Mouse (Mus musculus) gastrocnemius, postnatal 36 days (tissue): ENCODE results near the gene Baz1b. TPM values are rescaled to one million over a fixed set of nuclear protein-coding genes. Genes with fewer than 3 reads are reported as not detected.
"Not testable (repeated sequence)": the region's sequence is repeated elsewhere in the genome, so short reads cannot be mapped to it uniquely, and the experiment has no call there.

Experiments used
- DNase-seq, 2 experiments: peaks; one replicate each; pipeline ENCODE4 v3.0.0; 2022
- intact Hi-C: fragments of 180-260 bp; cut with DNase I; formaldehyde crosslinking; loops from one replicate; pipeline ENCODE4 v1.15.1; 2025
- total RNA-seq, 2 experiments: library from RNA; stranded (reverse); gene quantifications; 2 replicates each; pipeline ENCODE4 v1.2.3; 2021

Baz1b gene
- total RNA-seq, 2 experiments from 2014 or later = 26.1 to 26.3 TPM

GRCm38 (mm10) chr5:135225879-135226278 is 38.8 kb downstream of the Baz1b start:
- intact Hi-C loops, DNase-seq: not testable (repeated sequence)

GRCm38 (mm10) chr5:135230186-135230585 is 43.1 kb downstream of the Baz1b start:
- intact Hi-C loops = loop anchor here (10.0 kb wide), 1 partner anchor 135 kb away; the partner anchor contains the start of gene Nsun5
- no peak for DNase-seq

DNA sequence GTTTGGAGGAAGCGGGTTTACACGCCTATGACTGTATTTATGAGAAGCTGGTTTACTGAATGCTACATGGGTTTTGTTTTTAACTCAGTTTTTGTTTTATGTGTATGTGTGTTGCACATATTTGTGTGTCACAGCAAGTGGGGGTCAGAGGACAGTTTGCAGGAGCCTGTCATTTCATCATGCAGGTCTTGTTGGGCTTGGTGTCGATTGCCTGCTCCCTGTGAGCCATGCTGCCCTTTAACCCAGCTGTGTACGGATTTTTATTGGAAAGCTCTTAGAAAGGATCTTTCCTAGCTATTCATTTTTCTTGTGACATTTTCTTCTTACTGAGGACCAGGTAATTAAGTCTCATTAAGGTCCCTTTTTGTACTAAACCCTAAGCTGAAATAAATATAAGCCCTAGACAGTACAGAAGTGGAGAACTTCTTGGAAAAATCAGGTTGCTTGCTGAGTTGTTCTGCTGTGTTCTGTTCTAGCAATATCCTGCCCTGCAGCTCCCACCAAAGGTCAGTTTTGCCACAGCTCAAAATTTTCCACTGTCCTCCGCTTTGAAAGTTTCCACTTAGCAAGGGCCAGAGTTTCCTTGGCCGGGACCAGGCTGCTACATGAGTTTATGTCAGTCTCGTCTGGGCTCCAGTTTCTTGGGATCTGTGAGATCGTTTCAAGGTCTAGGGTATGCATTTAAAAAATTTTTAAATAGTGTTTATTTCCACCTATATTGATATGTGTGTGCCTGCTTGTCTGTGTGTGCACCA is 46.3 kb downstream of the Baz1b start:
- DNase-seq = no peak
- intact Hi-C loops = loop anchor here (10.0 kb wide), 1 partner anchor 131 kb away; the partner anchor contains the start of gene Nsun5

GRCm38 (mm10) chr5:135236571-135236970 is 49.5 kb downstream of the Baz1b start:
- peak in 1 of 2 experiments; percentile 45 for DNase-seq
- intact Hi-C loops = loop anchor here (1.0 to 10.0 kb wide), 2 partner anchors 50 to 128 kb away; partner anchors contain the start of gene Nsun5

DNA sequence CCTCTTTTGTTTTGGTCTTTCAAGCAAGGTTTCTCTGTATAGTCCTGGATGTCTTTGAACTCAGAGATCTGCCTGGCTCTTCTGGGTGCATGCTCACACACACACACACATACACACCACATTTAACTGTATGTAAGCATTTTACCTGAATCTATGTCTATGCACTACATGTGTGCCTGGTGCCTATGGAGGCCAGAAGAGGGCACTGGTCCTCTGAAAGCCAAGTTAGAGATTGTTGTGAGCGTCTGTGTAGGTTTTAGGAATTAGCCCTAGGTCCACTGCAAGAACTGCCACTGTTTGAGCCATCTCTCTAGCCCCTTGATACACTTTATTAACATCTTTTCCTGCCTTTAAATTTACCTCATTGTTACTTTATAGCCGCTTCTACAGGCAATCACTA is 51.8 kb downstream of the Baz1b start:
- intact Hi-C loops = loop anchor here (10.0 kb wide), 1 partner anchor 126 kb away; the partner anchor contains the start of gene Nsun5
- DNase-seq = no peak

DNA sequence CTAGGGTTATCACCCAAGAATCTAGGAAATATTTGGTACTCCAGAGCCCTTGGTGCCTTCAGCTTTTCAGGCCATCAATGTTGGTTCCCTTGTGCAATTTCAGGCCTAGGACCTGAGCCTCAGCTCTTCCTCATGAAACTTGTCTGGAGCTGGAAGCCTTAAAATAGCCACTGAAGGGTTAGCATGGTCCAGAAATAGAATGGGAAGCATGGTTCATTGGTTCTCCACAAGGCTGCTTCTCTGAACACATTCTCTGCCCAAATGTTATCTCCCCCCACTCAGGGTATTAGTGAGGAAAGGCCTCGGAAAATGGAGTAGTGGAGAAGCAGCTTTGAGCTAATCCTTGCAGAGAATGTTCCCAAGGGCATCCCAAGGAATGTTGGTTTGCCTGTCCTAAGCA is 54.4 kb downstream of the Baz1b start:
- intact Hi-C loops = no loop called here

DNA sequence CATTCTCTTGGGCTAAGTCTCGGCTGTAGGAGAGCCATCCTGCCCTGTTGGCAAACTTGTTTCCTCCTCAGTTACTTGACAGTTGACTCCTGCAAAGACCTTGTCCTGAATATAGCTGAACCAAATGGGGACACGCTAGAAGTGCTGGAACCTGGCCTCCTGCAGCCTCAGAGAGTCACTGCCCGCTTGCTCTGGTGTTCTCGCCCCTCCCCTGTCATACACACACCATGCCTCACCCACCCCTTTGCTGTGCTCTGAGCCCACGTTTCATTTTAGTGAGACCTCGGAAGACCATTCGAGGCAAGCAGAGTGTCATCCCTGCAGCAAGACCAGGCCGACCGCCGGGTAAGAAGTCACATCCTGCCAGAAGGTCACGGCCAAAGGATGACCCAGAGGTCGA is 55.1 kb downstream of the Baz1b start:
- intact Hi-C loops = no loop called here
- DNase-seq = no peak

More for the DNA sequence above, 54.4 kb downstream of the Baz1b start:
- no peak for DNase-seq

GRCm38 (mm10) chr5:135242608-135243007 is 55.5 kb downstream of the Baz1b start:
- intact Hi-C loops = no loop called here

DNA sequence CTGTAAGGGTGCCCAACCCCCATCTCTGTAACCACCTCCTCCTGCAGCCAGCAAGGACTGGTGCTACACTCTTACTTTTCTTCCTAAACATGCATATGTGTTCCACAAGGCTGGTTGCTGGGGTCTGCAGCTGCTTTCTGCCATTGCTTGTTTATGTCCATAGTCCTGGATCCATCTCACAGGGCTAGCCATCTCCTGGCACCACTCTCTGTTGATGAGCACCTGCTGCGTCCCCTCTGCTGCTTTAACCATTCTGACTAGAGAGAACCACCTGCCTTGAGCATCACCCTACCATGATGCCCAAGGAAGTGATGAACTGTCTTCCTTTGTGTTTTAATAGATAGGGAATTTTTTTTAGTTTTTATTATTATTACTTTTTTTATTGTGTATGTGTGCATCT is 56.1 kb downstream of the Baz1b start:
- intact Hi-C loops = no loop called here
- no peak for DNase-seq

More at GRCm38 (mm10) chr5:135242608-135243007, 55.5 kb downstream of the Baz1b start:
- DNase-seq = no peak

DNA sequence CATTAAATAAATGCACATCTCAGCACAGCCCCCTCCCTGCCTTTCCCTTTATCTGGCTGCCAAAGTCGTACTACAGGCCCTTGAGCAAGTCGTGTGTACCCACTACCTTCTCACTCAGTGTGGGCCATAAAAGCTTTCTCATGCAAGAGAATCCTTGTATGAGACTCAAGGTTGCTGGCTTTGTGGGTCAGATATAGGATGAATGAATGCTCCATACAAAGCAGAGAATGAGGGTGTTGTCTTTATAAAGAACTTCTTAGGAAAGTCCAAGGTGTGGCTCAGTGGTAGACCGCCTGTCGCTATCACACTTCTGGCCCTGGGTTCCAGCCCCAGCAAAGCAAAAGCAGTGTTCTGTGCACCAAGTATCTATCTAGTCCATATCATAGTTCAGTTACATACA is 59.5 kb downstream of the Baz1b start:
- no peak for DNase-seq
- intact Hi-C loops = no loop called here

GRCm38 (mm10) chr5:135247337-135247736 is 60.3 kb downstream of the Baz1b start:
- DNase-seq = no peak
- intact Hi-C loops = no loop called here

DNA sequence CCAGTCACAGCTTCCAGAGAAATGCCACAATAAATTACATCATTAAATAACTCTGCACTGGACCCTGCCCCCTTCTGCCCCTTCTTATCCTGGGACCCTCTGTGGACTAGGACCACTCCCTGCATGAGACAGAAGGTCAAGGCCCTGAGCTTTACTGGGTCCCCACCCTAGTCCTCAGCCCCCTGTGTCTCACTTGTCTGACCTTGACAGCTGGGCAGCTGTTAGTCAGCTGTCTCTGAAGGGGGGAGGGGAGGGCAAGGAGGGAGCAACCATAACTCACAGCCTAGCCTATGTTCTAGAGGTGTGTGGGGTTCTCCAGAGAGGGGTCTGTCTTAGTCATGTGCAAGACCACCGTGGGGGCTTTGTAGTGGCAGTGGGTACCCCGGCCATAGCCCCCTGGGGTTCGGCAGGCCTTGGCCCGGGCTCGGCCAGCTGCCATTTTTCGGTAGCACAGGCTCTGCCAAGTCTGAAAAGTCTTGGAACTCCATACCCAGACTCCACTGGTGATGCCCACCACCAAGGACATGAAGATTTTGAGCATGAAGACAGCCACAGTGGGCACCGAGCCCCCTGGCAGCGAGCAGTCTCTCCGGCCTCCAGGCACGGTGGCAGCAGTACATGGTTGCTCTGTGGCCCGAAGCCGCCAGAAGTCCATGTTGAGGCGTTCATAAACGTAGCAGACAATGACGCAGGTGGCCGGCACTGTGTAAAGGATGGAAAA is 62.1 kb downstream of the Baz1b start:
- intact Hi-C loops = no loop called here
- DNase-seq = no peak

- intact Hi-C loops = no loop called here
- DNase-seq = no peak
Measured at GRCm38 (mm10) chr5:135250186-135251078, 63.4 kb downstream of the Baz1b start.

DNA sequence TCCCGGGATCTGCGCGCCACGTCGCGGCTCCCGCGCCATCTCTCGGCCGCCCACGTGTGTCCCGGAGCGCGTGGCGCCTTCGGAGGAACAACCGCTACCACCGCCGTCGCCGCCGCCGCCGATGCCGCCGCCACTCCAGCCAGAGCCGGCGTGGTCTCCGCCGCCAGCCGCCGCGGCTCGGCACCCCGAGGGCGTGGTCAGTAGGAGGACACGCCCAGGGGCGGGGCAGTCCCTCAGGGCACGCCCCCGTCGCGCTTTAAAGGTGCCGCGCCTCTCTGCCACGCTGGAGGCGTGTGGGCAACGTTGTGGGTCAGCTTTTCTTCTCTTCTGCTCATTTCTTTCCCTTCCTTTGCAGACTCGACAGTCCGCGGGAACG is 64.0 kb downstream of the Baz1b start, which contains the start of gene Fzd9:
Gene Fzd9, minus strand, starts transcription at position 152 of the 376 bp plus-strand sequence.
- intact Hi-C loops = no loop called here
- peak; percentile 71 to 82 for DNase-seq

GRCm38 (mm10) chr5:135253741-135254401 is 66.8 kb downstream of the Baz1b start:
- DNase-seq = no peak
- intact Hi-C loops = no loop called here

- no peak for DNase-seq
Measured at GRCm38 (mm10) chr5:135256166-135256565, 69.1 kb downstream of the Baz1b start.

GRCm38 (mm10) chr5:135257559-135257958 is 70.5 kb downstream of the Baz1b start:
- DNase-seq = no peak
- intact Hi-C loops = no loop called here

More at GRCm38 (mm10) chr5:135256166-135256565, 69.1 kb downstream of the Baz1b start:
- intact Hi-C loops = no loop called here

DNA sequence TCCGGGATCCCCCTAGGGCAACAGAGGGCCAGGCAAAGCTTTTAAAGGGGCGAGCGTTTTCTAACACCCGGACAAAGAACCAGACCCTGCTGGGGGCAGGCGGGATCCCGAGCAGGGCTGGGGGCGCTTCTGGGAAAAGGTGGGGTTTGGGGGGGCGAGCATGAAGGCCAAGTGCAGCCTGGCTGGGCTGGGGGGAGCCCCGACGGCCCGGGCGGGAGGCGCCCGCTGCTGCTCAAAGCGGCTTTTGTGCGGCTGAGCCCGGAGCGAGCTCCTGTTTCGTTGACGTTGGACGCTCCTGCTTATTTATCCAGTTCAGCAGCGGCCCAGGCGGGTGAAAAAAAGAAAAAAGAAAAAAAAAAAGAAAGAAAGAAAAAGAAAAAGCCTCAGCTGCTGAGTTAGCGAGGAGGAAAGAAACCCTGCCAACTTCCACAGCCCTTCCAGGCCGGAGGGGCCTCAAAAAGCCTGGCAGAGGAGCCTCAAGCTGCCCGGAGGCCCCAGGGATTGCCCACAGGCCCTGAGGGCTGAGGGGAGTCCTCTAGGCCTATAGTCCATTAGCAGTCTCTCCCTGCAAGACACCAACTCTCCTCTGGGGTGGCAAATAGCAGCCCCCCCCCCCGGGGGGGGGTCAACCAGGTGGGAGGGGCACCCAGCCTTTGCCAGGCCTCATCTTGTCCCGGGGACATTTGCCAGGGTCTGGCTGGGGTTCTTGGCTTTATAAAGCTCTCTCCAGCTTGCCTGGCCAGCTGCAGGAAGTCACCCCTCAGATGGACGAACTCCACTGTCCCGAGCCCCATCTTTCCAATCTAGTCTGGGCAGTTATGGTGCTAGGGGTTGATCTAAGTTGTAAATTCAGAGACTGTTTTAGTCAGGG is 71.5 kb downstream of the Baz1b start:
- intact Hi-C loops = no loop called here
- DNase-seq = no peak
